Mouse (Mus musculus) layer of hippocampus, adult 9-10 months (tissue): ENCODE results near the gene Ppp1r21.

Experiments
- DNase-seq: peaks from one replicate; pipeline ENCODE4 v3.0.0; 2022; ENCODE audit warnings: low spot score

Ppp1r21 gene

GRCm38 (mm10) chr17:88614234-88614633 lies 84.3 kb downstream of the Ppp1r21 start:
- DNase-seq = no peak

- DNase-seq = no peak
Observed at GRCm38 (mm10) chr17:88614733-88615132, 84.8 kb downstream of the Ppp1r21 start.

GRCm38 (mm10) chr17:88615492-88616155 lies 85.7 kb downstream of the Ppp1r21 start:
- no peak for DNase-seq

- no peak for DNase-seq
Observed at GRCm38 (mm10) chr17:88620935-88621334, 91.0 kb downstream of the Ppp1r21 start.

- no peak for DNase-seq
Observed at GRCm38 (mm10) chr17:88621374-88621773, 91.5 kb downstream of the Ppp1r21 start.

- DNase-seq = no peak
Observed at GRCm38 (mm10) chr17:88622711-88623110, 92.8 kb downstream of the Ppp1r21 start.

- DNase-seq = no peak
Observed at GRCm38 (mm10) chr17:88624386-88624785, 94.5 kb downstream of the Ppp1r21 start.

GRCm38 (mm10) chr17:88625350-88625749 lies 95.4 kb downstream of the Ppp1r21 start:
- no peak for DNase-seq

- no peak for DNase-seq
Observed at GRCm38 (mm10) chr17:88625931-88626330, 96.0 kb downstream of the Ppp1r21 start.

GRCm38 (mm10) chr17:88626347-88626811 lies 96.5 kb downstream of the Ppp1r21 start:
- DNase-seq = no peak

GRCm38 (mm10) chr17:88627150-88627549 lies 97.2 kb downstream of the Ppp1r21 start:
- DNase-seq = no peak

GRCm38 (mm10) chr17:88628676-88629380 lies 98.9 kb downstream of the Ppp1r21 start:
- no peak for DNase-seq

- DNase-seq = no peak
Observed at GRCm38 (mm10) chr17:88629381-88629759, 99.5 kb downstream of the Ppp1r21 start.

GRCm38 (mm10) chr17:88629931-88630553 lies 100.1 kb downstream of the Ppp1r21 start:
- no peak for DNase-seq

- DNase-seq = no peak
Observed at GRCm38 (mm10) chr17:88630554-88630948, 100.6 kb downstream of the Ppp1r21 start.

GRCm38 (mm10) chr17:88632631-88633030 lies 102.7 kb downstream of the Ppp1r21 start:
- no peak for DNase-seq

GRCm38 (mm10) chr17:88636076-88636475 lies 106.2 kb downstream of the Ppp1r21 start:
- no peak for DNase-seq

- DNase-seq = no peak
Observed at GRCm38 (mm10) chr17:88636587-88636986, 106.7 kb downstream of the Ppp1r21 start.
